Comparison of ENCODE assay signal across 16 mouse cellular contexts in the genomic region with DNA sequence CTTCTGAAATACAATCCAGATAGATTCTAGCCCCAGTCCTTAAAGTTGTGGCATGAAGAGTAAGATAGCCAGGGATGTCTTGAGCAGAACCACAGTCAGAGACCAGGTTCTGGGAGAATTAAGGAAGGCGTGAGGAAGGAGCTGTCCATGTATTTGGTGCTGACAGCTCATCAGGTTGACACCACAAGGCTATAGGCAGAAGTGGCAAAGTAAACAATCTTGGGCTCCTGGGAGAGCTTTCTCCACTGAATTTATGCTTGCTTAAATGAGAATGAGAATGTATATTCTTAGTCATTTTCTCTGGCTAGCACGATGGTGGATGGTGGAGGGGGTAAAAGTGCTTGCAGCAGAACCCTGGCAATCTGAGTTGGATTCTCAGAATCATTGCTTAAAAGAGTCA. TPM values are rescaled to one million over a fixed set of nuclear protein-coding genes. Genes with fewer than 3 reads are reported as not detected.
DNase-seq lines count a peak whose midpoint lies in the region; ATAC-seq lines count a peak whose summit lies in the region.
"Had no signal": no experiment of that assay in that cellular context is flagged by ENCODE, and none has a peak within 500 bp of the region (broad histone marks: within the 10 kb centered on the region; RNA-seq: fewer than 3 reads in every experiment).

No protein-coding gene starts in this region.

- peak; percentile 48 for DNase-seq in kidney, postnatal 10 days
- DNase-seq in kidney, postnatal 14 days: no peak
- peak; percentile 31 for DNase-seq in ES-CJ7 (ENCODE audit: low read depth, low spot score)
- peak; percentile 58 for DNase-seq in brain, adult 2 months (ENCODE audit: low read depth, low spot score)
- DNase-seq in hindlimb bud, embryonic 11.5 days (ENCODE audit: extremely low spot score, low read depth, low spot score): peak; percentile 16
- DNase-seq in ovary, postnatal 36 days (ENCODE audit: low spot score): no peak
- DNase-seq in layer of hippocampus, adult 9-10 months (ENCODE audit: low spot score): no peak
- DNase-seq: adrenal gland, postnatal 25 days; cerebellum, adult 11-12 months; spleen, adult 18-20 months had no signal

- no peaks in the 10 kb centered on the region for H3K27me3 ChIP-seq in neural tube, embryonic 15.5 days (replicated peaks)

- WGBS in neural tube, embryonic 15.5 days: 30% methylated on average over 2 of the region's 2 CpGs

- no peaks in the 10 kb centered on the region for H3K36me3 ChIP-seq in neural tube, embryonic 15.5 days

- H3K9ac ChIP-seq in neural tube, embryonic 15.5 days (replicated peaks): no peak overlapping the region
- H3K9ac ChIP-seq: liver, embryonic 14.5 days had no signal

- ATAC-seq in neural tube, embryonic 15.5 days (ENCODE audit: low FRiP score): no peak
- ATAC-seq: CD4-positive, CD25-positive, alpha-beta regulatory T cell, adult 4 months; forebrain, embryonic 16.5 days; intestine, embryonic 16.5 days had no signal

- H3K27ac ChIP-seq in neural tube, embryonic 15.5 days (replicated peaks): no peak overlapping the region
- H3K27ac ChIP-seq: liver, embryonic 14.5 days had no signal

- H3K4me1 ChIP-seq in neural tube, embryonic 15.5 days: no peaks in the 10 kb centered on the region

- H3K4me3 ChIP-seq in neural tube, embryonic 15.5 days (replicated peaks): no peak overlapping the region
- H3K4me3 ChIP-seq: megakaryocyte, embryonic 14.5 days had no signal

- no peaks in the 10 kb centered on the region for H3K9me3 ChIP-seq in neural tube, embryonic 15.5 days (replicated peaks)
- H3K9me3 ChIP-seq: megakaryocyte, embryonic 14.5 days had no signal

- no peak overlapping the region for H3K4me2 ChIP-seq in neural tube, embryonic 15.5 days

RNA-seq across cellular contexts. Expression of a gene that starts 20.6 kb away (rescaled TPM):
- 31.2 and 32.2 TPM in 2 replicates for polyA plus RNA-seq in neural tube, embryonic 15.5 days (2015; fragmentation: Nextera tagmentation; extraction: Ambion mirVana)

RNA-seq across cellular contexts. Expression of a gene that starts 33.7 kb away (rescaled TPM):
- 21.1 and 25.4 TPM in 2 replicates for polyA plus RNA-seq in neural tube, embryonic 15.5 days (2015; fragmentation: Nextera tagmentation; extraction: Ambion mirVana)

Comparison
In these comparisons a context has a peak if more than half of its experiments do, and no peak if none do; other contexts are left out.
1. DNase-seq: peak in kidney, postnatal 10 days (single experiment), ES-CJ7 (single experiment), brain, adult 2 months (single experiment) and hindlimb bud, embryonic 11.5 days (single experiment); none in kidney, postnatal 14 days (single experiment), ovary, postnatal 36 days (single experiment) and layer of hippocampus, adult 9-10 months (single experiment).